Mouse (Mus musculus): Measurements from ENCODE around the gene Lrrc26.

DNA sequence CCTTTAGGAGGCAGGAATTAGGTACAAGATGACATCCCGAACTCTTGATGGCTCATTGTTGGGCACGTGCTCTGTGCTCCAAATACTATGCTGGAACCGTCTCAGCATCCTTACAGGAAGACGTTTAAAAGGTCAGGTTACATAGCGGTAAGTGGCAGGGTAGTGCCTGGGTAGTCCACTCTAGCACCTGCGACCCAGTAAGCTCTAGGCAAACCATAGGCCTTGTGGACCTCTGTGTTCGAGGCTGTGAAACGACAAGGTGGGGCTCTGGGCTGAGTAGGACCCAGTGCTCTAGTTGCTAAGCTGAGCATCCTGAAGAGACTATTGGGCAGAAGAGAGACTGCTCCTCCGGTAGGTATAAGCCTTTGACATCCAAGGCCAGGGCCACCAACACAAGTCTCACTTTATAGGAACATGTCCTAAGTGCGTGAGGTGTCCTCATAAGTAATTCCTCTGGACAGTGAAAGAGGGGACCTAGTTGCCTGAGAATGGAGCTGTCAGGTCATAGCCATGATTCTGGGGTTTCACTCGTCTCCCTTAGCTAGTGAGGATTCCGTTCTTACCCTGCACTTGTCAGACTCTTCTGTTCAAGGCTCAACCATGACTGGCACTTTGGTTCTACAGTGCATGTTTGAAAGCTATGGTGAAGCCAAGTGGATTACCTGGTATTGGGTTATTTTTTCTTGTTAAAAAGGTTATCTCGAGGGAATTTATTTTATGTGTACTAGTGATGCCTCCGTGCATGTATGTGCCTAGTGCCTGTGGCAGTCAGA is 16.1 kb downstream of the Lrrc26 start:
- TF ChIP-seq EP300 (IDR thresholded peaks at IDR 0.05; ENCODE audit: low read depth) (no peak), CTCF (IDR thresholded peaks at IDR 0.05; ENCODE audit: low read depth) (no peak)
